Mouse (Mus musculus) urinary bladder, postnatal 25 days (tissue): ENCODE results near the gene Defb19.

ENCODE experiments used
- DNase-seq: peaks from one replicate; pipeline ENCODE4 v3.0.0; 2022; ENCODE audit warnings: low spot score

Defb19 gene

GRCm38 (mm10) chr2:152580107-152580506 lies at the start of gene Defb19:
Defb19 (minus strand) TSS chr2:152580312.
- no peak for DNase-seq

DNA sequence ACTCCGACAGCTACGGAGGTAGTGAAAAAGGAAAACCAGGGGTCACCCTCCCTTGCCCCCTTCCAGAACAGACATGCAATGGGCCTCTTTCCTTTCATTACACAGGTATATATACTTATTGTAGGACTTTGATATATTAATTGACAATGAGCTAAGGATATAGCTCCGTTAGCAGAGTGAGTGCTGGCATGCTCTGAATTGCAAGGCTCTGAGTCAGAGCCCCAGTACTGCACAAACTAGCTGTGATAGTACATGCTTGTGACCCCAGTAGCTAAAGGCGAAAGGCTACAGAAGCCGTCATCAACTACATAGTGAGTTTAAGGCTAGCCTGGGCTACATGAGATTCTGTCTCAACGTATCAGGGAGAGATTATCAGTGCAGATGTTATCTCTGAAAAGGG lies 49.8 kb upstream of the Defb19 start:
- DNase-seq = no peak

- DNase-seq = no peak
Observed at GRCm38 (mm10) chr2:152629239-152629638, 49.1 kb upstream of the Defb19 start.

DNA sequence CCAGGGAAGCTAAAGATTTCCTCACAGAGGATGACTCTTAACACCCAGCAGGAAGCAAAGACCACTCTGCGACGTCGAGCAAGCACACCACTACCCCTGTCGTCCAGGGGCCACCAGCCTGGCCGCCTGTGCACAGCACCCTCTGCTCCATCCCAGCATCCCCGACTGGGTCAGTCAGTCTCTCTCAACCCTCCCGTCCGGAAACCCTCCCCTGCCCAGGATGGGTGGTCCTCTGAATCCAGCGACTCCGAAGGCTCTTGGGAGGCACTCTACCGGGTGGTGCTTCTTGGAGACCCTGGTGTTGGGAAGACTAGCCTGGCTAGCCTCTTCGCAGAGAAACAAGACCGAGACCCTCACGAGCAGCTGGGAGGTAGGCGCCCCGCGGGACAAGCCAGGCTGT lies 48.0 kb upstream of the Defb19 start:
- no peak for DNase-seq

- no peak for DNase-seq
Observed at GRCm38 (mm10) chr2:152626774-152627591, 46.9 kb upstream of the Defb19 start, which contains the start of gene Rem1. Rem1 (plus strand) TSS chr2:152626951.

DNA sequence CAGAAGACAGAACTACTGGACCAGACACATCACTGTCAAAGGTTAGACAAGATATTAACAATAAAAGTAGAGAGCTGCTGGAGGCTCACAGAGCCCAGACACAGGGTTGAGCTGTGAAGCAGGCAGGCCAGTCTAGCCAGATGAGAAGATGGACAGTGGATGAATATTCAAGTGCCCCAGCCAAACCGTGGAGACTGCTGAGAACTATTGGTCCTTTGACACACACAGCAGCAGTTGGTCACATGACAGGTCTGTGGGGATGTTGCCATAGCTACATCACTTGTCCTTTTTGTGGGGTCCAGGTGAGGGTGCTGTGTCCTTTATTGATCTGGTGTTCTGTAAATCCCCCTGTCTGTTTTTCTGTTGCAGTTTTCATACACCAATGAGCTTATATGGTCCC lies 45.1 kb upstream of the Defb19 start:
- no peak for DNase-seq

DNA sequence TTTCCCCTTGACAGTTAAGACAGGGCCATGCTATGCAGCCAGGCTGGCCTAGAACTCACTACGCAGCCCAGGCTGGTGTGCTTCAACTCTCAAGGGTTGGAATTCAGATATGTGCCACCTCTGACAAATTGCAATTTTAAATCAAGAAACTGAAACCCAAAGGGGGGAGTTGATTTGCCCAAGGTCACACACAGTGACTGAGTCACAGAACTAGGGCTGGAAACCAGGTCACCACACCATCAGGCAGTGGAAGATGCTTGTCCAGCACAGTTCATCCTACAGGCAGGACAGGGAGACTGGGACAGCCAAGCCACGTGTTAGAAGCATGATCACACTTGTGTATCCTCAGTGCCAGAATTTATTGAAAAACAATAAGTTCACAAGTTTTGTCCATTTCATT lies 44.5 kb upstream of the Defb19 start:
- DNase-seq = no peak

- no peak for DNase-seq
Observed at GRCm38 (mm10) chr2:152622953-152623352, 42.8 kb upstream of the Defb19 start, which contains the start of gene Defb25. Defb25 (minus strand) TSS chr2:152623053.

DNA sequence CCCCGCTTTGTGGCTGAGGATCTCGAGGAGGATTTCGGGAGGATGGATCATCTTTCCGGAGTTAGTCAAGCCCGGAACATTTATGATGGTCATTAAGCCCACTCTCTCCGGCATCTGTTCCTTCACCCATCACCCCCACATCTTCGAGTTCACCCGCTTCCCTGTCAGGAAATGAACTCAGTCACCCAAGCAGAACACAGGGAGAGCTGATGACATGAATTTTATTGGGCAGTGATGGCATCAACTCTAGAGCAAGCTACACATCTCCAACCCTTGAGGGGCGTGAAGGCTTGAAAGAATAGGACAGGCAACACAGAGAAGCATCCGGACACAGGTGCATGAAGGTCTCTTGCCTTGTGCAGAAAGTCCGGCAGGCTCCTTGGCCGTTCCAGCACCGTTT lies 42.0 kb upstream of the Defb19 start:
- no peak for DNase-seq

DNA sequence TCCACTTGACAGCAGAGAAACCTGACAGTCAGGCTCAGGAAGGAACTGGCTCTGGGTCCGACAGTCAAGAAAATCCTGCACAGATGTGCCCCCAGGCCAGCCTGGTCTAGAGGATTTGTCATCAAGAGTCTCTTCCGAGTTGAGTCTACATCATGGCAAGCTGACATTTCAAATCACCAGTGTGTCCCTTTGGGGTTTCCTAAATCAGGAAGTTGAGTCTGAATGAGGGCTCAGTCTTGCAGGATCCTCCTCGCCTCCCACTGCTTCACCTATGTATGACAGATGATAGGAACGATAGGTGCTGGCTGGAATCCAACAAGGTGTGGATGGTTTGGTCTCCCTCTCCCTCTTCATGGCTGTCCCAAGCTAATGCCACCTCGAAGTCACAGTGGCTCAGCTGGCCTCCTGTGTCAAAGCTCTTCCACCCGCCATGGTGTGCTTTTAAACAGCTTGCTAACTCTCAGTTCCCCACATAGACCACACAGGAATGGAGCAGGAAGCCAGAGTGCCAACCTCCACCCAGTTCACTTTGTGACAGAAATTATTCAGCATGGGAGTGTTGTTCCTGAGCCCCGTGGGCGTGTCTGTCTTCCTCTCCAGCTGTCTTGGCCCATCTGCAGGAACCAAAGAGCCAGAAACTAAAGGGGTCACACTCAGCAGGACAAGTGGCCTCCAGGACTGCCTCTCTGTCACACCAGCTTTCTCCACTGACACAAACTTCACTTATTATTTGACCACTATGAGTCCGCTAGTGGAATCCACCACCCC lies 40.4 kb upstream of the Defb19 start:
- DNase-seq = no peak

- DNase-seq = no peak
Observed at GRCm38 (mm10) chr2:152617374-152617773, 37.3 kb upstream of the Defb19 start.

DNA sequence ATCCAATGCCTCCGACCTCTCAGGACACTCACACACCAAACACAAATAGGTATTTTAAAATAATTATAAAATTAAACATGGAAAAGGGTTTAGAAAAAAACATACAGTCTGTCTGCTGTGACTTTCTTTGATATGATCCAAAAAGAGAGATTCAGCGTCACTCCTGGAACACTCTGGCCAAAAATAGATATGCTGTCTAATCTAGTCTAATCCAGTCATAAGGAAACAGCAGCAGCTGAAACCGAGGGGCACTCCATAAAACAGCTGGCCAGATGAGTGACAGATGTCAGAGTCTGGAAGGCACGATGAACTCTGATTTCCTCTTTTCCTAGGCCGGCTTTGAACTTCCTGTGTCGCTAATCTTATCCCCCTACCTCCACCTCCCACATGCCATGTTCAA lies 36.4 kb upstream of the Defb19 start:
- DNase-seq = no peak

DNA sequence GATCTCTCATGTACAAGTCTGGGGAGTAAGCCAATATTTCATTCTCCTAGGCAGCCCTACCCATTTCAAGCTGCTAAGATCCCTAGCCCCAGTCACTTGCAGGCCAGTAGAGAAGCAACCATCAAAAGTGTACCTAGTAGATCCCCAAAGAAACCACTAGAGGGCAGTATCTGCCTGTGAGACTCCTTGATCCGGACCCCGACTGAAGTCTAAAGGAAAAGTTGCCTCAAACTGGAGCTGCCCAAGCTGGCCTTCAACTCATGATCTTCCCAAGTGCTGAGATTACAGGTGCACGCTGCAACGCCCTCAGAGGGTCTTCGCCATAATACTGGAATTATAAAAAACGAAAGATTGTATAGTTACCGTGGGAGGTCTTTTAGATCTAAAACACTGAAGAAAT lies 35.5 kb upstream of the Defb19 start:
- no peak for DNase-seq

DNA sequence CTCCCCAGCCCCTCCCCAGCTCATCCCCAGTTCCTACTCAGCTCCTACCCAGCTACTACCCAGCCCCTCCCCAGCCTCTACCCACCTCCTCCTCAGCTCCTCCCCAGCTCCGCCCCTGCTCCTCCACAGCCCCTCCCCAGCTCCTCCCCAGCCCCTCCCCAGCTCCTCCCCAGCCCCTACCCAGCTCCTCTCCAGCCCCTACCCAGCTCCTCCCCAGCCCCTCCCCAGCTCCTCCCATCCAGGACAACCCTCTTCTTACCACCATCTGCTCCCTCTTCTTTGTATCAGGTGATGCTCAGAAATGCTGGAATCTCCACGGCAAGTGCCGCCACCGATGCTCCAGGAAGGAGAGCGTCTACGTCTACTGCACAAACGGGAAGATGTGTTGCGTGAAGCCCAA lies 32.1 kb upstream of the Defb19 start:
- DNase-seq = no peak

GRCm38 (mm10) chr2:152608719-152609118 lies 28.6 kb upstream of the Defb19 start:
- no peak for DNase-seq

GRCm38 (mm10) chr2:152607746-152608145 lies 27.6 kb upstream of the Defb19 start:
- no peak for DNase-seq

GRCm38 (mm10) chr2:152604057-152604456 lies 23.9 kb upstream of the Defb19 start, which contains the start of gene Defb36:
Defb36 (plus strand) TSS chr2:152604327.
- peak; percentile 46 for DNase-seq

DNA sequence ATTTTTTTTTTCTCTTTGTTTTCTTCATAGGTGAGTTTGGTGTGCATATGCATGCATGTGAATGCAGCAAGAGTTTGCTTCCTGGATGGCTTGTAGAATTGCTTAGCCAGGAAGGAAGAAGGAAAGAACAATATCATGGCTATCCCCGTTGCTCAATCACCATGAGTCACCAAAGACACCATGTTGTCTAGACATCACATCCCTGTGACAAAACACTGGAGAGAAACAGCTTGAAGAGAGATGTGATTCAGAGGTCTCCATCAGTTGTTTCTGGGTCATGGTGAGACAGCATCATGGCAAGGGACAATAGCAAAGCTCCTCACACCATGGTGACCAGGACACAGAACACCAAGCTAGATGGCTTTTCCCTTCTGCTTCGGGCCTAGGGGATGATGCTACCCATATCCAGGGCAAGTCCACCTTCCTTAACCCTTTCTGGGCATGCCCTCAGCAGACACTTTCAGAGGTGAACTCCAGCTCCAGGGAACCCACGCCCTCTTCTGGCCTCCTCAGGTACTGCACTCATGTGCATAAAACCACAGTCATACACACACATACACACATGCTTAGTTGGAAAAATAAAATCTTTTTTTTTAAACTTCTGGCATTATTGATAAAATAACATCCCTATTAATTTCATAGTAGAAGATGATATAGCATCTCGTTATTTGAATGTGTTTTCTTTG lies 21.3 kb upstream of the Defb19 start:
- DNase-seq = no peak

DNA sequence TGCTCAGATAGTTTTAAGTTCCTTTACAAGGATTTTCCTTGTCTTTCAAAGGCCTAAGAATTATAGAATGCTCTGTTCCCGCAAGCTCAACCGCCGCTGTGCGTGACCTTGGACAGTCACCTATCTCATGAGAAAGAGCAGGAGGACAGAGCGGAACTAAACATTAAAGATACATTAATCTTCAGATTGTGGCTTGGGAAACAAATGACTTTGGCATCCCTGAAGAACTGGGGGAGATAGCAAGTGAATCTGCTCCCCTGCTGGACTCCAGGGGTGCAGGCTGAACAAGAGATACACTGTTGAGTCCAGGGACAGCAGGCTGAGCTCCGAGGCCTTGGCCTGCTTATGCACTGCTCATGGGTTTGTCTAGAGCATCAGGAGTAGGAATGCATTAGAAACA lies 20.0 kb upstream of the Defb19 start:
- no peak for DNase-seq

GRCm38 (mm10) chr2:152599299-152599698 lies 19.2 kb upstream of the Defb19 start, which contains the start of gene Defb45:
Defb45 (minus strand) TSS chr2:152599399.
- no peak for DNase-seq

DNA sequence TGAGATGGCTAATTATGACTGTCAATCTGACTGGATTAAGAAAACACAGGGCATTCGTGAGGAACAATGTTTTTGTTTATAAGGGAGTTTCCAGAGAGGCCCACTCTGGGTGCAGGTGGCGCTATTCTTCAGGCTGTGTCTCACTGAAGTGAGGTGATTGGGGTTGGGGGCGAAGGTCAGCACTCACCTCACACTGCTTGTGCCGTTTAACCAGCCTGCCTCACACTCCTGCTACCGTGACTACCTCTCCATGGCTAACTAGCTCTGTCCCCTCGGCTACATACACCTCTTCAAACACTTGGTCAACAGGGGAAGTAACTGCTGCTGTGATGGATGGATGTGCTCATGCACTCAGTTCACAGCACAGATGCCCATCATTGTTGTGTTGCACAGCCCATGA lies 8.9 kb upstream of the Defb19 start:
- DNase-seq = no peak

DNA sequence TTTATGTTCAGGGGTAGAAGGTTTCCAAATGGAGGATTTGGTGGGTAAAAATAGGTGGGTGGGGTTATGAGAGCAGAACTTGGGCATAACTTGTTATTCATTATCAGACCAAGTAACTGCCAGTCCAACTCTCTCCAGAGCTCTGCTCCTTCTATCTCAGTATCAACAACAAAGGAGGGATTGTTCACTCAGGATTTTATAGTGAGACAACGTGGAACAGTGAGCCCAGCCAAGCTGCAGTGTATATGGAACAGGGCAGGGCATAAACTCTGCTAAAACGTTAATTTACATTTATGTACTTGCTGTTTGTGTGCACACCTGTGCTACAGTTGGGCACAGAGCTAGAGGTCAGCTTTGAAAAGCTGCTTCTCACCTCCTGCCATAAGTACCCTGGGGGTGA lies 8.3 kb upstream of the Defb19 start:
- no peak for DNase-seq
